Mouse (Mus musculus): ENCODE data around the gene Tmem139.
A peak's percentile ranks its signal among the peaks of the same experiment; 100 is the strongest.

The Tmem139 gene

DNA sequence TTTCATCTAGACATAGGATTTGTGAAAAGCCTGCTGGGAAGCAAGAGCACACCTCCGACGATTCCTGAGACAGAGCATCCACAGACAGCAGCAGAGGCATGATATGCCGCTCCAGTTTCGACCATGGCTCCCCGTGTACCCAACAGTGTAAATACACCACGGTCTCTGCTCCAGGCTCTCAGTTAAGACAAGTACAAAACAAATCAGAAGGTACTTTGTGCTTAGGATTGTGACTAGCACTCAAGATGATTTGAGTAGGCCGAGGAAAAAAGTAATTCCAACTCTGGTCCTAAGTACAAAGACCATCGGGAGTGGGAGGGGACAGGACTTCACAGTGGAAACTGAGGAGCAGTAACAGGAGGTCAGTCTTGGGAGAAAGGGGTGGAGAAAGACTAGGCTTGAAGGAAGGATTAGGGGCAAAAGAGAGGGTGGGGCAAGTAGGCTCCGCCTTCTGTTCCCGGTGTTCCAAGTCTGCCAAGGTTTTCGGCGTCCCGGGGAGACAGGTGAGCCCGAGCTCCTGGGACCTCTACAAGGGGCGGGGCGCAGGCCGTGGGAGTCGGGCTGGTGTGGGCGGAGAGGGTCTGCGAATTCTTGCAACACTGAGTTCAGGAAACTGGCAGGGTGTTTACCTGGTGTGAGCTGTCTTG lies at the start of gene Tmem139:
Gene Tmem139, plus strand, starts transcription at position 447 of the 647 bp plus-strand sequence.
- DNase-seq (ENCODE audit: low read depth), result no peak

DNA sequence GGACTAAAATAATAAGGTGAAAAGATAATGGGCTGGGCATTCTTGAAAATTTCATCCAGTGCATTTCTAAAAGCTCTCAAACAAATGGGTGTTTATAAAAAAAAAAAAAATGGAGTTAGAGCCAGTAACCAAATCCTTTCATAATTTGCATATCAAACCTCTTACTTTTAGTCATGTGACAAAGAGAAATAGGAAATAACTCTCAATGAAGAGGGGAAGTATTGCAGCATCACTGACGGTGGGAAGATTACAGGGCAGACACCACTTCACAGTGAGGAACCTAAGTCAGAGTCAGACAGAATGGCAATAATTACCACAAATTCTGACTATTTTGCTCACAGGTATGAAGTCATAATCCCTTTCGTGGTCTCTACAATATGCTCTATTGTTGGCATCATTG lies 46.7 kb upstream of the Tmem139 start, which contains the start of gene Tas2r144:
Gene Tas2r144, plus strand, starts transcription at position 301 of the 400 bp plus-strand sequence.
- peak; percentile 13 for DNase-seq (ENCODE audit: low read depth)

GRCm38 (mm10) chr6:42222286-42222685 lies 39.5 kb upstream of the Tmem139 start:
- no peak for DNase-seq (ENCODE audit: low read depth)

DNA sequence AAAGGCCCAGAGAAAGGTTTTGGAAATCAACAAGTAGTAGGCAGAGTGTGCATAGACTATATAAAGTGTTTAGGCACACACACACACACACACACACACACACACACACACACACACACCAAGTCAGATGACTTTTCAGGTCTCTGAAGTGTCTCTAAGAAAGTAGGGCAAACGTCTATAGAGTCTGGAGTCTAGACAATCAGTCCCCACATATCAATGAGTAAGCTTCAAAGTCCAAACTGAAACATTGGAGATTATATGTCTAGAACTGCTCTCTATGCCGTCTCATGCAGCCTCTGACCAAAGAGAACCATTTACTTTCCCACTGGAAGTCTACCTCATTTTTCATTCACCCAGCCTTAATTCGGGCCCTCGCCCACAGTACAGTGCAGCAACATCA lies 36.7 kb upstream of the Tmem139 start:
- no peak for DNase-seq (ENCODE audit: low read depth)

DNA sequence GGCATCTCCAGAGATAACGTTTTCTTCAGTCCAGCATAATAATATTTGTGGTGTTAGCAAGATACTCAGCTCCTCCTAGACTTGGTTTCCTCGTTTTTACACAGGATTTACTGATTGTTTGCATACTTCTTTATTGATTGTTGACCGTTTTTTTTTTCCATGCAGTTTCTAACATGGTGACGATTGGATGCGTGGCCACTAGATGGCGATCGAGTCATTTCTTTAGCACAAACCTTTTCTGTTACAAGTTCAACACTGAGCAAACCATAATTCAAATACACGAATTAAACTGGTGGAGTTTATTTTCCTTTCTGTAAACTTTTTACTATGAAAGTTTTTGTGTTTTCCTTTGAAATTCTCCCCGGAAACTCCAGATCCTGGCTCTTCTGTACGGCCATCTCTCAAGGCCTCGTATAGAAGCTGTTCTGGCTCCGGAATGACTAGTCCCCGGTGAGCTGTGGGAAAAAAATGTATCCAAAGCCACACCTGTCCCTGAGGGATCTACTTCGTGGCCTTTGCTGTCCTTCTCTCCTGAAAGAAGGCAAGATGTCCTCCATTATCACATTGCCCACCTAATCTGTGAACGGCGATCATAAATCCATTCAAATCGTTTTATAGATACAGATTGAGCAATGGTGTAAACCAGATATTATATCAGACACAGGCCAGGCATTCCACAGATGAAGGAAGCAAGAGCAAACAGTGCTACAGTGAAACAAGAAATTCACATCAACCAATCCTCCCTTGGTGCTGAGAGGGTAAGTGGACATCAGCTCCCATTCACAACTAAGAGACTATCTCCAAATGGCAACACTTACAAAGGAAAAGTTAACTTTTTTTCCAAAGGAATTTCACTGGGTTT lies 34.3 kb upstream of the Tmem139 start:
- peak; percentile 74 for DNase-seq (ENCODE audit: low read depth)

DNA sequence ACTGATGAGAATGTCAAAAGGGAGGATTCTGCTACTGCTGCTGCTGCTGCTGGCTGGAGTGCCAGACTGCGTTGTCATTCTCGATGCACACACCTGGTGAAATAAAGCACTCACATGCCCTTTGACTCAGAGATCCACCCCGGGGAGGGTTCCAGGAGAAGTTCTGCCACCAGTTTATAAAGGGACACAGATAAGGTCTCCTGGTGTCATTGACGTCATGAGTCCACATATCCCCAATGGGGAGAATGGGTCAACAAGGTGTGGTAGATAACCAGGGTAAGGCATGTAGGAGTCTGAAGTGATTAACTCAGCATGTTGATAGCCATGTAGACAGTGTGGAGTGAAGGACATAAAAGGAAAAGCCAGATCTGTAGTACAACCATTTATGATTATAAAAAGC lies 32.2 kb upstream of the Tmem139 start:
- DNase-seq (ENCODE audit: low read depth), result no peak

DNA sequence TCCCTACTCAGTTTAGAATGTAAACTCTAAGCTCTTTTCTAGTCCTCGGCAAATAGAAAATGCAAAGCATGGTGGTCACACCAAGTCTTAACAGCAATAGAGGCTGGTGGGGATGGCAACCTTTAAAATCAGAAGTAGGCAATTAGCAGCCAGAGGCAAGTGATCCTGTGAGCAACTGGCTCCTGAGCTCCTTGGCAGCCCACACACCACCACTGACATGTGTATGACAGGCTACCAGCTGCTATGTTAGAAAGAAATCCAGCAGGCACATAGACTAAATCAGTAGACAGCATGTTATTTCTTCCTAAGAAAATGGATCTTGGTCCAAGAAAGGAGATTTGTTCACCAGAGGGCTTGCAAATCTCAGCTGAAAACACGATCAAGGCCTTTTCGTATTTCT lies 30.6 kb upstream of the Tmem139 start:
- DNase-seq (ENCODE audit: low read depth), result no peak

DNA sequence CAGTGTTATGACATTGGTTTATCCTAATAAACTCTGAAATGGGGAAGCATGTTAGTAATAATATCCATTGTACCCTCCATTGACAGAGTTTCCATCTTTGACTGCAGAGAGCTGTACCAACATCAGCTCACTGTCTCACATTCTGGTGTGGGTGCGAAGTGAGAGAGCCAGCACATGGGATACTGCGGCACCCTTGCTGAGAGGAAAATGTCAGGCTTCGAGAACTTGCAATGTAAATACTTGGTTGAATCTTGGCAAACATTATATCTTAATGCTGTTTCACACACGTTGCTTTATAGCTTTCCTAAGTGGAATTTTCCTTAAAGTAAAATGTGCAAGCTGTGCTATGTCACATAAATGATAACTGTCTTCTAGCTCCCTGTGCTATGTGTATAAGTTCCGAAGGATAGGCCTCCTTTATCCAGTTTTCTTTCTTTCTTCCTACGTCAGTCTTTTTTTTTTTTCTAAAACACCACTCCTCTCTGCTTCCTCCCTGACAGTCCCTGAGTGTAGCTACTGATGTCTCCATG lies 24.4 kb upstream of the Tmem139 start:
- DNase-seq (ENCODE audit: low read depth), result no peak

DNA sequence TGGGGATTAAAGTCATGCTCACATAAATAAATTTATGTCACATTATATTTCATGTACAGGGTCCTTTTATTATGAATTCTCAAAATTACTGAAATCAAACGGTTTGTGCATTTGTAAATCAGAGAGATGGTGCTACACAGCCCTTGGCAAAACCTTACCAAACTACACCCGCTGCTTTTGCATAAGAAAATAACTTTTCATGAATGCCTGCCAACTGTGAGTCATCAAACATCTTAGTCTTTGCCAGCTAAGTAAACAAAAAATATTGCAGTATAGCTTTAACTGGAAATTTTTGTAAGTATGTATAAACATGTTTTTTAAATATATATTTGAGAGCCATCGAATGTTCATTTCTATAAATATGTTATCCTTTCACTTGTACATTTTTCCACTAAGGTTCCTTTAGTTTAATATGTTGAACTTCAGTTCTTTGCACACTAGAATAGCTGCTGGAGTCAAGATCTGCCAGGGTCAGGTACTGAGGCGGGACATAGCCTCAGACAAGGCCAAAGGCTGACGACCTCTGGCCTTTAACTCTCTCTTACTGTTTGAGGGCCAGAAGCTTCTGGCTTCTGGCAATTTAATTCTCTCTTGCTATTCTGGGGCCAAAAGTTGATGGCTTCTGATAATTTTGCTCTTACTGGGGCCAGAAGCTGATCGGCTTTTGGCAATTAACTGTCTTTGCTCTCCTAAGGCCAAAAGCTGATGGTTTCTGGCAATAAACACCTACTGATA lies 20.3 kb upstream of the Tmem139 start:
- no peak for DNase-seq (ENCODE audit: low read depth)

- no peak for DNase-seq (ENCODE audit: low read depth)
Observed at GRCm38 (mm10) chr6:42245711-42246353, 15.9 kb upstream of the Tmem139 start, which contains the start of gene Gstk1. Gene Gstk1, plus strand, starts transcription at chr6:42245935.

- no peak for DNase-seq (ENCODE audit: low read depth)
Observed at GRCm38 (mm10) chr6:42247173-42247572, 14.6 kb upstream of the Tmem139 start.

DNA sequence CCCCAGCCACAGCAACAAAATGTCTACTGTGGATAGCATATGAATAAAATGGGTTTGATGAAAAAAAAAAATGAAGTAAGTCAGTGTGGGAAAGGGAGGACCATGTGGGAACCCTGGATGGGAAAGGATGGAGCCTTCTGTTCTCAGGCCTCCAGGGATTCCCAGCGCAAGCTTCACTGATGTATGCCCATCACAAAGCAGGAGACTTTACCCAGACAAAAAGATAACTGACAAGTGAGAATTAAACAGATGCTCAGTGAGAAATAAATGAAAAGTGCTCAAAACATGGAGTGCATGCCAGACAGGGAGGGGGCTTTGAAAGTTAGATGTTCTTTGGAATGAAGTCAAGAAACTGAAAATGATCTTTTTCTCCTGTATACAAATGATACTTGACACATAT lies 13.8 kb upstream of the Tmem139 start:
- DNase-seq (ENCODE audit: low read depth), result no peak

DNA sequence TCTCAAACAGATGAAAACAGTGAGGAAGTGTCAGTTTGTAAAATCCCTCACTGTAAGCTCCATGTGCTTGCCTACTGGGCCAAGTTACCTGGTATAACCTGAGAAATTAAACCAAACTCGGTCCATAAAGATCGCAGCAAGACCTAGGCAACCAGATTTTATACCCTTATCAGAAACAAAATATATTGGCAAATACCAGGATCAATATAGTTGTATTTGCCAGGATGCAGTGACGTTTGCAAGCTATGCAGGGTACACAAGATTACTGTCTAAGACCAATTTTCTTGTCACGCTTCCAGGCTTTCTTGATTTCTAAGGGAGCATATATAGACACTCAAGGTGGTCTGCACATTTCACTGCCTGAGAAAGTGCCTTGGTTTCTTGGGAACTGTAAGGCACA lies 10.0 kb upstream of the Tmem139 start:
- DNase-seq (ENCODE audit: low read depth), result no peak

- no peak for DNase-seq (ENCODE audit: low read depth)
Observed at GRCm38 (mm10) chr6:42253103-42253502, 8.7 kb upstream of the Tmem139 start.

GRCm38 (mm10) chr6:42257303-42257863 lies 4.4 kb upstream of the Tmem139 start:
- DNase-seq (ENCODE audit: low read depth), result peak; percentile 41

DNA sequence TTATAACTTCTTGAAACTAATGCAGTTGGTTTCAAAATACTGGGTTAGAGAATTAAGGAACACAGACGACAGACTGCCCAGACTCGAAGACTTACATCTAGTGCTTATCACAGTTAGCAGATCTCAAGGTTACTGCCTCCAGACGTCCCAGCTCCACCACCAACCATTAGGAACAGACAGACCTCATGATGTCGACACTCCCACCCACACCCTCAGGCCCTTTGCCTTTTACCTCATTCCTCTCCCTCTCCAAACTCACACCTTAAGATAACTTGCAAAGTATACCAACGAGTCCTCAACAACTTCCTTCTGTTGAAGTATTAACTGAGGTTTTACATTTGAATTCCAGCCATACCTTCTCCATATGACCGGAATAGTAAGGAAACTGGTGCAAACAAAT lies 1.3 kb upstream of the Tmem139 start:
- peak; percentile 40 for DNase-seq (ENCODE audit: low read depth)

- DNase-seq (ENCODE audit: low read depth), result peak; percentile 99
Observed at GRCm38 (mm10) chr6:42264626-42265312, 3.0 kb downstream of the Tmem139 start, which contains the start of gene Casp2. Gene Casp2, plus strand, starts transcription at chr6:42264985.

DNA sequence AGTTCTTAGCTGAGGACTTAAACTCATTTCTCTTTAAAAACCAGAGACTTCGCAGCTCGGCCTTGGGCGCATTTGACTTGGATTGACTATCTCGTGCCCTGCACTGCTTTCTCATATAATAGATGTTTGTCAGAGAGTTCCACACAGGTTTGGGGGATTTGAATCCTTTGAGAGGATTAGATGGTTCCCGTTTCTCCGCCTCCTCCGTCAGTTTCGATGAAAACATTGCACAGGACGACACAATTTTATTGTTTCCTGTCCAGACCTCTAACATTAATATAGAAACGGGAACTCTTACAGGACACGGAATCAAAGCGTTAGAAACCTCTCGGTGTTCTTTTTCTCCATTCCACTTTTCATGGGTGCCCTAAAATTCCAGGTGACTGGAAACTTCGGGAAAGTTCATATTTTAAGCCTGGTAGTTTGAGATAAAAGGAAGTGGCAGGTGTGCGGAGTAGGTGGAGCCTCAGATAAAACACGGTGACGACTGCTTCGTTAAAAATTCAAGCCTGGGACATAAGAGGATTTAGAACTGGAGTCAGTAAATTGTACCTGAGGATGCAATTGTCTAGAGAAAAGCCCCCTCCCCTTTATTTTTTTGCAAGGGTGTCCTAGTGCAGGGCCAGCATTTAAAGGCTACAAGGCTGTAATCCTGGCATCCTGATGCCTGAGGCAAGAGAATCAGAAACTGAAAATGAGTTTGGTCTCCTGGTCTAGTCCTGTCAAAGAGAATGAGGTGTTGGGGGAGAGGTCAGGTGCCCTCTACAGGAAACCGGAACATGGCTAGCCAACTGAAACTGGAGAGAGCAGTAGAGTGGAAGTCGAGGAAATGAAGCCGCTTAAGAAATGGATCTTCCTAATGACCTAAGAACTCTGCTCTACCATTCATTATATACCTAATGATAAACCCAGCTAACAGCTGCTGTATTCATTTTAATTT lies 3.9 kb downstream of the Tmem139 start:
- peak; percentile 61 for DNase-seq (ENCODE audit: low read depth)

GRCm38 (mm10) chr6:42270817-42271216 lies 9.0 kb downstream of the Tmem139 start:
- DNase-seq (ENCODE audit: low read depth), result no peak

GRCm38 (mm10) chr6:42276151-42276550 lies 14.4 kb downstream of the Tmem139 start:
- DNase-seq (ENCODE audit: low read depth), result no peak
